Mouse (Mus musculus) heart, postnatal 25 days (tissue): ENCODE measurements at regions not wholly inside any gene's neighbourhood (a gene's known extent, or its start where the extent isn't known, plus 50 kb on each side); places are given as distances from the start of the nearest gene placed in this dataset.

Experiments
- DNase-seq: peaks from one replicate; pipeline ENCODE4 v3.0.0; 2022; ENCODE audit warnings: low spot score
- intact Hi-C: fragments of 180-260 bp; cut with DNase I; formaldehyde crosslinking; loops from one replicate; pipeline ENCODE4 v1.15.1; 2025

DNA sequence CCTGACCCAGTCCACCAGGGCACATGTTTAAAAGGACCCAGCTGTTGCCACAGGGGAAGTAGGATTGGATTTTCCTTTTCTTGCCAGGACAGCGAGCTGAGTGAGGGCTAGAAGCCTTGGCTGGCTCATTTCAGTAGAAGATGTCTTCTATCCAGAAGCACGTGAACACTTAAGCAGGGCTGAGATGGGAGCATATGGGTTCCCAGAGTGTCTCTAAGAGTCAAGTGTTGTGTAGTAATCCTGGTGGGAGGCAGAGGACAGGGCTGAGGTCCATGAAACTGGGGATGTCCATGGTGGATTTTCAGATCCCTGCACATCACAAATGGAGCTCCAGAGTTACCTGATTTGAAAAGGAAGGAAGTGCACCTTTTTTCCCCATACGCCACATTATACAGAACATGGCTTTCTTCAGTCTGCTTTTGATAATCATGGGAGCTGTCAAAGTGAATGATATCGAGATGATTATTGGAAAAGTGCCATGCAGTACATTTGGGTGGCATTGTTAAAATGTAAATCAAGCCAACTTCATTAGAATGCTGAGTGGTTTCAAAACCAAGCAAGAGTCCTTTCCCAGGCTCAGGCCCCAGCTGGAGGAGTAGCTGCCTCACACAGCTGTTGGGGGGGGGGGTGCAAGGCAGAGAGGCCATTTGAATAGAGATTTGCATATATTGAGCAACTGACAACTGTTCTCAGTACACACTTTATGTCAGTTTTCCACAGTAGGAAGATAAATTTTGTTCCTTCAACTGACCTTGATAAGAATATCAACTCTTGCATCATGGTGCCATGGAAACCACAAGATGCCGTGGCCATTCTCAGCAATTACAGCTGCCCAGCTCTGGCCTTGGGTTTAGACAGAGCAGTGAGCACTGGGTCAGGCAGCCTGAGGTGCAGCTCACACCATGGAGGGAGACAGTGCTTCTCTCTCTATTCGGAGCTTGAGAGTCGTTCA lies 81.7 kb downstream of the Slc35b3 start:
- no peak for DNase-seq
- intact Hi-C loops: no loop called here

DNA sequence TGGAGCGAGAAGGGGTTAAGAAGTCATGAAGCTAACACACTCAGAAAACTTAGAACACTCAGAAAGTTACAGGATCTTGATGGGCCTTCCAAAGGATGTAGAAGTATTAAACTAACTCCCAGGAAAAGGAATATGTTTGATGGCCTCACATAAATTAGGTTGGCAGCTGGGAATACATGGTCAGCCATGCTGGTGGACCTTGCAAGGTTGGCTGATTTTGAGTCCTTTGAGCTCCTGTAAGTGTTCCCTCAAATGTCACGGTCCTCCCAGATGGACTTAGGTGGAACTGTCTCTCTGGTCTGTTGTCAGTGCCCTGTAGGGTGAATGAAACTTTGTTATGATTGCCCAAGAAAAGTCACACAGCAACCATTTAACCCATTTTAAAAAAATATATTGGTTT lies 84.8 kb downstream of the Slc35b3 start:
- intact Hi-C loops: no loop called here
- DNase-seq: no peak

- DNase-seq: no peak
- intact Hi-C loops: no loop called here
Observed at GRCm38 (mm10) chr13:38864002-38864401, 96.7 kb downstream of the Slc35b3 start.

DNA sequence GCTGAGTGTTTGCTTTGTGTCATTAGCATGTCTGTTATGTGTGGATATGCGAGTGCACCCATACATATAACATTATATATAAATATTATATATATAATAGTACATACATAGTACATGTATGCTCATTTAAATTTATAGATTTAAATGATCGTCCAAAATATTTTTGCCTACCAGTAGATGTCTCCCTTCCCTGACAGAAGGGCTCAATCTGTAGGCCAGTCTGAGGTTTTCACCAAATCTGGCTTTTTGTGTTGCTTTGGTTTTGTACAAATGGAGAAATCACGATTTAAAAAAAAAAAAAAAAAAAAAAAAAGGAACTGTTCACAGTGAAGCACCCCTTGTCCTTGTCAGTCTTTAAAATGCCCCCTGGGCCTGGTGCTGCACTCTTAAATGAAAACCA lies 104.9 kb downstream of the Slc35b3 start:
- DNase-seq: no peak
- intact Hi-C loops: loop anchor here (5.0 kb wide), 1 partner anchor 157 kb away; no protein-coding TSS in a partner anchor

- DNase-seq: no peak
- intact Hi-C loops: loop anchor here (5.0 kb wide), 1 partner anchor 157 kb away; no protein-coding TSS in a partner anchor
Observed at GRCm38 (mm10) chr13:38854986-38855385, 105.7 kb downstream of the Slc35b3 start.

- DNase-seq: no peak
- intact Hi-C loops: no loop called here
Observed at GRCm38 (mm10) chr13:38852868-38853267, 107.8 kb downstream of the Slc35b3 start.

GRCm38 (mm10) chr13:38851820-38852219 lies 108.9 kb downstream of the Slc35b3 start:
- no peak for DNase-seq
- intact Hi-C loops: no loop called here

GRCm38 (mm10) chr13:38838231-38838630 lies 122.4 kb downstream of the Slc35b3 start:
- intact Hi-C loops: no loop called here
- DNase-seq: no peak

DNA sequence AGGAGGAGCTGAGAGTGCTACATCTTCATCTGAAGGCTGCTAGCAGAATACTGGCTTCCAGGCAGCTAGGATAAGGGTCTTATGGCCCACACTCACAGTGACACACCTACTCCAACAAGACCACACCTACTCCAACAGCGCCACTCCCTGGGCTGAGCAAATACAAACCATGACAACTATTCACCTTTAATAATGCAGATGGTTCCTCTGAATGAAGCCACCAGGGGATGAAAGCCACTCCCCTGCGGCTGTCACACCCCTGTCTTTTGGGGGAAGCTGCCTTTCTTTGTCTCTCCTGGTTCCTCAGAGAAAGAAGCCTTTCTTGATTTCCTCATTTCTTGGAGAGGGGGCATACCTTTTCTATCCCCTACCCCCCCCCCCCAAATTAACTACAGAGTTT lies 135.0 kb downstream of the Slc35b3 start:
- intact Hi-C loops: no loop called here
- DNase-seq: no peak

GRCm38 (mm10) chr13:38819526-38819925 lies 141.1 kb downstream of the Slc35b3 start:
- intact Hi-C loops: no loop called here
- no peak for DNase-seq

GRCm38 (mm10) chr13:38818781-38819180 lies 141.9 kb downstream of the Slc35b3 start:
- intact Hi-C loops: no loop called here
- no peak for DNase-seq

- DNase-seq: no peak
- intact Hi-C loops: no loop called here
Observed at GRCm38 (mm10) chr13:38816296-38816695, 144.4 kb downstream of the Slc35b3 start.

DNA sequence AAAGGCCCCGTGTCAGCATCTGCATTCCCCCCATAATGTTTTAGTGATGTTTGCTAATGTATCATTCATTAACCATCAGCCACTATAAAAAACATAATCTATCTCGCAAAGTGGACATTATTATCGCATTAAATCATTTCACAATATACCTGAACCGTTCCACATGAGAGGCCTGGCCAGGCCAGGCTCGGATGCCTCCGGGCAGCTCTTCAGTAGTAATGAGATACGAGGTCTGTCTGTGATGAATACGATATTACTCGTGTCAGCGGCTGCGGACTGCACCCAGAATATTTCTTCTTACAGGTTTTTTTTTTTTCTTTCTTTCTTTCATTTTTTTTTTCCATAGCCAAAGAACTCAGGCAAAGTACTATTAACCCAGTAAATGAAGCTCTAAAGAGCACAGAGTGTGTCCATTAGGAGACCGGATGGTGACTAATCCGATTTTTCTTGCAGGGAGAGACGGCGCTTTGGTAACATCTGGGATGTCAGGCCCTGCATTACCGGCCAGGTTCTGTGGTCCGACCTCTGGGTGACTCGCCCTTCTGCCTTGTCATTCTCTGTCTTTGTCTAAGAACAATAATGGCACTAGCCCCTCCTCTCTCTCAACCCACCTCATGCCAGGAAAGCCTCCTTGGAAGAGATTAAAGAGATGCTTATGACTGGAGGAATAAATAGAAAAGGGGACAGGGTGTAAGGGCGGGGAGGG lies 145.5 kb downstream of the Slc35b3 start:
- intact Hi-C loops: no loop called here
- no peak for DNase-seq

- intact Hi-C loops: no loop called here
- no peak for DNase-seq
Observed at GRCm38 (mm10) chr13:38798514-38798913, 139.7 kb upstream of the Eef1e1 start.

- intact Hi-C loops: no loop called here
- no peak for DNase-seq
Observed at GRCm38 (mm10) chr13:38793456-38793855, 134.6 kb upstream of the Eef1e1 start.

DNA sequence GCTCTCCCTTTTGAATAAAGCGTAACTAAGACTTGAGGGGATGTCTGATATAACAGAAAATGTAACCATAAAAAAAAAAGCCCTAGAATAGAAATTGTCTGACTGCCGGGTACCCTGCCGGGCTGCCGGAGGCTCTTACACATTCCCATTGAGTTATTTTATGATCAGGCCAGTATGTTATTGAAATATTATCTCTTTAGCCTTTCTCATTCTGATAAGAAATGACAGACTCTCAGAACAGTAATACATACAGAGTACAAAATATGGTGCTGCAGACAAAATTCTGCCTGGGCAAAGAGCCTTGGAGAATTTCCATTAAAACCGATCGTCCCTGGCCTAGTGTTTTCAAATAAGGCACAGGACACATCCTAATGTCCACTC lies 121.8 kb upstream of the Eef1e1 start:
- intact Hi-C loops: no loop called here

GRCm38 (mm10) chr13:38779984-38780629 lies 121.2 kb upstream of the Eef1e1 start:
- intact Hi-C loops: no loop called here
- no peak for DNase-seq

More for the DNA sequence above, 121.8 kb upstream of the Eef1e1 start:
- DNase-seq: no peak

- intact Hi-C loops: no loop called here
- DNase-seq: no peak
Observed at GRCm38 (mm10) chr13:38776546-38776945, 117.7 kb upstream of the Eef1e1 start.

- intact Hi-C loops: no loop called here
- no peak for DNase-seq
Observed at GRCm38 (mm10) chr13:38772996-38773395, 114.1 kb upstream of the Eef1e1 start.

DNA sequence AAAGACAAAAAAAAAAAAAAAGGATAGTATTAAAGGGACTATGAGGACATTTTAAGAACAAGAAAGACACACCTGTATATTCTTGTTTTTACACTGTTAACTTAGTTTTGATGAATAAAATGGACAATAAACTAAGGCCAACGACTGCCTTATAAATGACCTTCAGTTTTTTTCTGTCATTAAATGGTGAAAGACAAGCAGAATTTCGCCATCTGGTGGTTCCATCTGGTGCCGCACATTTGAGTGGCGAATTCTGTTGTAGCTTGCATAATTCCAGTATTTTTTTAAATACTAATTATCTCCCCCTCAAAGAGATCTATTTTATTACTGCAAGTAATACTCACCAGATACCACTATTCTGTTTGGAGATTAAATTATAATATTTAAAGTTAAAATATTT lies 107.3 kb upstream of the Eef1e1 start:
- intact Hi-C loops: no loop called here
- DNase-seq: no peak

DNA sequence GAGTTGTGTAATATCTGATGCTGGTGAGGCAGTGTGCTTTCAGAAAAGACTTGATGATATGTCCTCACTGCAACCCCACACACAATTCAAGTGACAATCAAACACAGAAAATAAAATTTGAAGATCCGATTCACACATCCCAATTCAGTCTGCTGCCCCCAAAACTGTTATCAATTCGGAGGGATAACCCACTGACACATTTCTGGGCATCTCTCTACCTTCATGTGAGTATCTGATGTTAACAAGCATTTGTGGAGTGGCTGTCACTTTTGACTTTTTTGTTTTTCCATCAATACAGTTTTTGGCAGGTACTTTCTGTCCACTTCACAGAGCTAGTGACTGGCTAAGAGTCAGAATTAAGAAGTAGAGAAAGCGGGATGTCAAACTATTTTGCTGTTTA lies 101.4 kb upstream of the Eef1e1 start:
- intact Hi-C loops: no loop called here
- no peak for DNase-seq
